Mouse (Mus musculus) mouse trophoblast stem cell (cell line): ENCODE measurements around the gene 1600002K03Rik.

Experiments
- in situ Hi-C, 2 experiments: fragments of 300-500 bp; cut with MseI, MboI; formaldehyde crosslinking; loops; 2 replicates in 1 of 2; 3 replicates in 1 of 2; pipeline ENCODE4 v1.15.1; 2025

1600002K03Rik gene

GRCm38 (mm10) chr10:80167460-80168037, 5.2 kb upstream of the 1600002K03Rik start:
- in situ Hi-C loops = no loop called here

- in situ Hi-C loops = no loop called here
Measured at GRCm38 (mm10) chr10:80168038-80168661, 4.6 kb upstream of the 1600002K03Rik start.

- in situ Hi-C loops = no loop called here
Measured at GRCm38 (mm10) chr10:80169070-80169469, 3.7 kb upstream of the 1600002K03Rik start.

- in situ Hi-C loops = no loop called here
Measured at GRCm38 (mm10) chr10:80169651-80170050, 3.1 kb upstream of the 1600002K03Rik start.

DNA sequence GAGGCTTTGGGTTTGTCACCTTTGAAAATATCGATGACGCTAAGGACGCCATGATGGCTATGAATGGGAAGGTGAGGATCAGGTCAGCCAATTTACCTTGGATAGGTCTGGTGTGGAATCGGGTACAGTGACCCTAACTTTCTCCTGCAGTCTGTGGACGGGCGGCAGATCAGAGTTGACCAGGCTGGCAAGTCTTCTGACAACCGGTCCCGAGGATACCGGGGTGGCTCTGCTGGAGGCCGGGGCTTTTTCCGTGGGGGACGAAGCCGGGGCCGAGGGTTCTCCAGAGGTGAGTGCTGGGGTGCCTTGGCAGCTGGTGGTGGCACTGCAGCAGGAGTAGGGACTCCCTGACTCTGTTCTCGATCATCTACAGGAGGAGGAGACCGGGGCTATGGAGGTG, 2.7 kb upstream of the 1600002K03Rik start:
- in situ Hi-C loops = no loop called here

GRCm38 (mm10) chr10:80170601-80171021, 2.1 kb upstream of the 1600002K03Rik start:
- in situ Hi-C loops = no loop called here

DNA sequence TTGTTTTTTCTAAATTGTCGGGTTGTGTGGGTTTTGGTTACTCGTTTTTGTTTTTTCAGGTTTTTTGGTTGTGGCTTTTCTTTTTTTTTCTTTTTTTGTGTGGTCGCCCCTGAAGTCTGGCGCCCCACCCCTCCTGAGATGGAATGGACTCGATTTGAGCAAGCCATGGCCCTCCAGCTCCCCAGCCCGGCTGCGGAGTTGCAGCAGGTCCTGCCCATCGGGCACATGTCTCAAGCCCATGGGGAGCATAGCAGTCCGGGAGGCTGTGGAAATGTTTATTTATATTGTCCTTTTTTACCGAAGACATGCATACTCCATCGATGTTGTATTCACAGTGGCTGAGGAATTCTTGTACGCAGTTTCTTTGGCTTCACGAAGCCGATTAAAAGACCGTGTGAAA, 1.5 kb upstream of the 1600002K03Rik start:
- in situ Hi-C loops = no loop called here

DNA sequence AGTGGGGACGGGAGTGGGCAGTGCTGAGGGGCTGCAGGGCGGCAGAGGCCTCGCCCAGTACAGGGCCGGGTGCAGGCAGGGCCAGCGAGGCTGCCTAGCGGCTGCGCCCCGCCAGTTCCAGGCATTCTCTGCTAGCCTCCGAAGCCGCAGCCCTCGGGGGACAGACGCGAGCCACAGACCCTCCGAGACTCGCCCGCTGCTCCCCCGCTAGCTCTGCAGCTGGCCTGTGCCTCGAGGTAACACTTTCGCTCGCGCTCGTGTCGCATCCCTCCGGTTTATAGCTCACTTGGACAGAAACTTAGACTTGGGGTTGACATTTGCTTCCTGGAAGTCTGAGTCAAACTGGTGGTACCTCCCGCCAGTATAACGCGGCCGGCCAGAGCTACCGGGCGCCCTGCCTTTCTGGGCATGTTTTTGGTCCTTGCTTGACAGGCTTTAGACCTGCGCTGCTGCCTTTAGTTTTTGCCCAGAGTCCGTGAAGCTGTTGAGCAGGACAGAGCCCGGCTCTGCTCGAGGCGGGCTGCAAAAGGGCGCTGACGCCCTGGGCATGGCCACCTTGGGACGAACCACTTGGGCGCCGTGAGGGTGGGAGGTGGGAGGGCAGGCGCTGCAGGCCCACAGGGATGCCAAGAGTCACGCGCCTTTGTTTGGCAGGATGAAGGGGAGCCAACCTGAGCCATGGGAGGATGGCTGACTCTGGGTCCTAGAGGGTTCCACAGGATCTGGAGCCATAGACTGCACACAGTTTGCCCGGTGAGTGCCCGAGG, 801 bp upstream of the 1600002K03Rik start:
- in situ Hi-C loops = no loop called here

GRCm38 (mm10) chr10:80173358-80173757, 614 bp downstream of the 1600002K03Rik start:
- in situ Hi-C loops = no loop called here

DNA sequence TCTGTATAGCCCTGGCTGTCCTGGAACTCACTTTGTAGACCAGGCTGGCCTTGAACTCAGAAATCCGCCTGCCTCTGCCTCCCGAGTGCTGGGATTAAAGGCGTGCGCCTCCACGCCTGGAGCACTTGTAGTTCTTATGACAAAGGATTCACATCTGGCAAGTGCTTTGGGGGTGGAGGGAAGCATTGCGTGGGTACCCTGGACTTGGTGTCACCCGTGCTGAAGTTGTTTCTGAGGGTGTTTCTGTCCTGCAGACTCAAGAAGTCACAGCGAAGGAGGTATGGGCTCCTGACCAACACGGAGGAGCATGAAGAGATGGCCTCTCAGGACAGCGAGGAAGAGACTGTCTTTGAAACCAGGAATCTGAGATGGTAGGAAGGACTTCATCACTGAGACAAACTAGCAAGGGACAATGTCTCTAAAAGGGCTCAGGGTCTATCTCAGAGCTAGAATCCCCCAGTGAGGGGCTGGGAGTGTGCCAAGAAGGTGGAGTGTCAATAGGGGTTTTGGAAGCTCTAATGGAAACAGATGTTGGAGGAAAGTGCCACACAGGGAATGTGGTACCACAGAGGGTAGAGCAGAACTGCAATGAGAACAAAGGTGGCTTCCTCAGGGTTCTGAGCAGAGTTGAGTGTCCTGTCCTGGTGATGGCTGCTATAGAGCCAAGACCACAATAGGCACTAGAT, 1.4 kb downstream of the 1600002K03Rik start:
- in situ Hi-C loops = no loop called here

GRCm38 (mm10) chr10:80174705-80175104, 2.0 kb downstream of the 1600002K03Rik start:
- in situ Hi-C loops = loop anchor here in 1 of 2 experiments (5.0 kb wide), 1 partner anchor 73 kb away; the partner anchor contains the start of gene Ndufs7

DNA sequence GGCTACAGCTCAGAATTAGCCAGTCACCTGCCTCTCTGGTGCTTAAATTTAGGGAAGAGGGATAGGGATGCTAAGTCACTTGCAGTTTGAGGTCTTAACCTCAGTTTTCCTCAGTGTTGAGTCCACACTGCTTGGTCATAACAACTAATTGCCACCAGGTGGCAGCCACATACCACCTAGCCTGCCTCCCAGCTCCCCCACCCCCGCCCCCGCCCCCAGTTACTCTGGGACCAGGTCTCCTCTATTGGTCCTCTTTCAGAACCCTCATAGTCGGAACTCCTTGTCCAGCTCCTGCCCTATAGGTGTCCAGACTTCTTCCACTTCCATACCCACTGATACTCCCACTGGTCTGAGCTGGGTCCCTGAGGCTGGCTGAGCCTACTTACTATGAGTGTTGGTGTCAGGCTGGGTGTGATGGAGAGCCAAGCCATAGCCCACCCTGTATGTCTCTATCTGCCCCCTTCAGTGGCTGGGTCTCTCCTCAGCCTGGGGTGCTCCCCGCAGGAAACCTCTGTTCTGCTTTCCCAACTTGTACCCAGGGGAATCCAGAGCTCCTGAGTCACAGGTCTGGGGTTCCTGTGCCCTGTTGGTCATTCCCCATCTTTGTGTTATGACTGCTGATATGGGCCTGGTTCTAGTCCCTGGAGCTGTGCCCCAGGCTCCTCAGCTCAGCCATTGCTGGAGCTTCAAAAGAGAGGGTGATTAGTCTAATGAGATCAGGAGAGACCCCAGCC, 3.0 kb downstream of the 1600002K03Rik start:
- in situ Hi-C loops = loop anchor here in 1 of 2 experiments (5.0 kb wide), 1 partner anchor 72 kb away; the partner anchor contains the start of gene Ndufs7

GRCm38 (mm10) chr10:80176270-80176834, 3.6 kb downstream of the 1600002K03Rik start:
- in situ Hi-C loops = loop anchor here in 1 of 2 experiments (5.0 kb wide), 1 partner anchor 71 kb away; the partner anchor contains the start of gene Ndufs7

DNA sequence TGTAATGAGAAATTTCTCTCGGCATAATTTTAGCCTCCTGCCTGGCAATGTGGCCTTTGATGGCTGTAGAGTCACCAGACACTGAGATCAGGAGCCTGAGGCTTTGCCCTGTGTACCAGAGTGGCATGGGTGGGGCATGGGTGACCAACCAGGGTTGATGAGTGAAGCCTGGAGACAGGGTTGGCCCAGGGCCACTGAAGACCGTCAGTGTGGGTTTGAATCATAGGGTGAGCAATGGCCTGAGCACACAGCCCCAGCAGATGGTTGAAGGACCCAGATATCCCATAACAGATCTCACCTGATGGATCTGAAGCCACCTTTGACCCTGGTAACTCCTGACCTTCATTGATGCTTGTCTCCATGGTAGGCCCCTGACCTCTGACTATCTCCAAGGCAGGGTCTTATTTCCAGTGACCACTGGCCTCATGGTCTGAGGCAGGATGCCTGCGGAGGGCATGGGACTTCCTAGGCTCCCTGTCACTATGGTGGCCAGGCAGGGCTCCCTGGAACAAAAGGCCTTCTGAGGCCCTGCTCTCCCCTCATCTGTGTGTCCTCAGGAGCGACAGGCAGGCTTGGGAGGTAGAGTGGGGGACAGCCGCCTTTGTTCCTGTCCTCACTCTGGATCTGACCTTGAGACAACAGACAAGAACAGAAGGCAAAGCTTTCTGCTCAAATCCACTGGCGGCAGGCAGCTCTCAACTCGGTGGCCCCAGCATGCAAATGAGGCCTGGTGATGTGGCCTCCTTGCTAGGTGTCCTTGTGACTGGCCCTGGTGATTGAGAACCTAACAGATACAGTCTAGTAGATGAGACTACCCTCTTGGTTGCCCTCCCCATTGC, 4.9 kb downstream of the 1600002K03Rik start:
- in situ Hi-C loops = loop anchor here in 1 of 2 experiments (5.0 kb wide), 1 partner anchor 70 kb away; the partner anchor contains the start of gene Ndufs7

DNA sequence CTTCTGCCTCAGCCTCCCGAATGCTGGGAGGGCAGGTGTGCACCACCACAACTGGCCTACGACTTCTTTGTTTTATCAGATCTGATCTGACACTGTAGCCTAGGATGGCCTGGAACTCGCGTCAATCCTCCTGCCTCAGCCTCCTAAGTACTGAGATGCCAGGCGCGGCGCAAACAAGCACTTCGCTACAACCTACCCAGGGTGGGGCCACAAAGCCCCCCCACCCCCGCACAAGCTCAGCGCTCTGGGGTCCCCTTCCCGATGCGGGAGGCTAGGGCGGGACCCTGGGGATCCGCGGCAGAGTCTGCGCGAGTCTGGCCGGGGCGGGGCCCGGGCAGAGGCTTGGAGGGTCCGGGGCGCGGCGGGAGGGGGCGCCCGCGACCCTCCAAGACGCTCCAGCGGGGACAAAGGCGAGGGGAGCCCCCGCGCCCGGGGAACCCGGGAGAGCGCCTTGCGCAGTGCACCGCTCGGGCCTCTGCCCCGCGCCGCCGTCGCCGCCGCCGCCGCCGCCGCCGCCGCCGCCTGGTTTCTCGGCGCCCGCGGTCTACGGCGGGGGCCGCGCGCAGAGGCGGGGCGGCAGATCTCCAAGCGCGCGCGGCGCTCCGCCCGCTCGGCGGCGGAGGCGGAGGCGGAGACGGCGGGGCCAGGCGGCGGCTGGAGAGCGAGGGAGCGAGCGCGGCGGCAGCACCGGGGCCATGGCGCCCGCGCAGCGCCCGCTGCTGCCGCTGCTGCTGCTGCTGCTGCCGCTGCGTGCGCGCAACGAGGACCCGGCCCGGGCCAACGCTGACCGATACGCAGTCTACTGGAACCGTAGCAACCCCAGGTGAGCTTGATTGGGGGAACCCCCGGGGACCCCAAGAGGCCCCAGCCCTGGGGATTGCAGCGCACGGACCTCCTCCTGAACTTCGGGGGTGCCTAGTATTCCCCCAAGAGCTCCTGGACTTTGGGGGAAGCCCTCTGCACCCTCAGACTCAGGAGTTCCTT, 6.6 kb downstream of the 1600002K03Rik start, which contains the start of gene Efna2:
TSS of gene Efna2 (plus strand) at position 415 of the 984 bp plus-strand sequence.
- in situ Hi-C loops = loop anchor here in 1 of 2 experiments (5.0 kb wide), 1 partner anchor 68 kb away; the partner anchor contains the start of gene Ndufs7

DNA sequence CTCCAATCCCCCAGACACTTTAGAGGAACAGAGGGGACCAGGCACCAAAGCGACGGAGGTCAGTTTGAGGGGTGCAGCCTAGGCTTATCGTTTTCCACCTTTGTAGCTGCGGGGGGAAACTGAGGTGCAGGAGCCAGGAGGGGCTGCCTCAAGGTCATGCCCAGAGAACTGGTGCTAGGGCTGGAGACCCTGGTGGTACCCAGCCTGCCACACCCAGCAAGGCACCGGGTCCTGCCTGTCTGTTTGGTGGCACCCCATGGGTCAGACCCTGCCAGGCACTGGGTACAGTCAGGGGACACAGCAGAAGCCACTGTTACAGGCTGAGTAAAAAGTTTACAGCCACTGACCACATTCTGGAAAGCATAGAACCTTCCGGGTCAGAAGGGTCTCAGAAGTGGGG, 7.5 kb downstream of the 1600002K03Rik start:
- in situ Hi-C loops = no loop called here

GRCm38 (mm10) chr10:80180823-80181222, 8.1 kb downstream of the 1600002K03Rik start:
- in situ Hi-C loops = no loop called here

DNA sequence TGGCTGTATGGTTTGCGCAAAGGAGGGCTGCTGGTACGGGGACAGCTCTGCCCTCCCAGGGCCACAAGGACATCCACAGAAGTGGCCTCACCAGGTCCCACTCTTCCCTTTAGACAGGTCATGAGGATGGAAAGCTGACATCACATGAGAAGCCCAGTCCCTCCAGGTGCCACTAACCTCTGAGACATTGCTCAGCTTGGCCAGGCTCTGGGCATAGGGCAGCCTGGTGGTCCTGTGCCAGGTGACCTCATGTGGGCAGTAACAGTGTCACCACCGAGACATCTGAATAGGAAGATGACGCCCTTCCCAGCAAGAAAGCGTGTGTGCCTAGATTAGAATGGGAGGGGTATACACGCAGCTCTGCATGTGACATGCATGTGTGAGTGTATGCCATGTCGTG, 9.8 kb downstream of the 1600002K03Rik start:
- in situ Hi-C loops = no loop called here
